Mouse (Mus musculus) CH12.LX (cell line): ENCODE measurements around the gene Sgsm1. TPM values are rescaled to one million over a fixed set of nuclear protein-coding genes. Genes with fewer than 3 reads are reported as not detected.

Source experiments
- DNase-seq: peaks from one replicate; pipeline ENCODE4 v3.0.0-alpha.2; 2013; ENCODE audit errors: extremely low read depth
- H3K27ac ChIP-seq: 2 replicates; pipeline ENCODE4 v1.5.1; 2012; ENCODE audit warnings: low read depth, mild to moderate bottlenecking, control low read depth, moderate library complexity; ENCODE audit not compliant: insufficient read depth
- H3K27me3 ChIP-seq: replicated peaks from 2 replicates; pipeline ENCODE3; 2012; ENCODE audit warnings: inconsistent platforms
- H3K36me3 ChIP-seq, 2 experiments: replicated peaks in 1 of 2; 2 replicates each; pipeline versions ENCODE3 to v1.6.1; 2012; ENCODE audit warnings: inconsistent platforms in 1 of 2, low read length in 1 of 2, mild to moderate bottlenecking in 1 of 2, mixed read lengths in 1 of 2, moderate library complexity in 1 of 2; ENCODE audit not compliant: control insufficient read depth in 1 of 2, insufficient read depth in 1 of 2
- H3K4me1 ChIP-seq, 2 experiments: 2 replicates each; pipeline ENCODE4 v1.6.1; 2012; ENCODE audit warnings: inconsistent platforms in 1 of 2, moderate library complexity in 1 of 2; ENCODE audit not compliant: insufficient read depth in 2 of 2, control insufficient read depth in 1 of 2
- H3K4me2 ChIP-seq: 2 replicates; pipeline ENCODE4 v1.6.1; 2012; ENCODE audit warnings: low read depth, mild to moderate bottlenecking, control low read depth; ENCODE audit not compliant: poor library complexity, insufficient read depth, severe bottlenecking
- H3K4me3 ChIP-seq, 3 experiments: fragments of 150-350 bp in 1 of 3; sonication (generic) in 1 of 3; replicated peaks in 1 of 3; 2 replicates each; pipeline versions ENCODE3 to v1.5.1; 2011 to 2012; ENCODE audit warnings: low read depth in 2 of 3, low read length in 2 of 3, mild to moderate bottlenecking in 2 of 3, moderate library complexity in 2 of 3, control low read depth in 1 of 3, improper control_type of control experiment in 1 of 3, inconsistent platforms in 1 of 3, mixed read lengths in 1 of 3; ENCODE audit not compliant: poor library complexity in 1 of 3
- H3K79me2 ChIP-seq: replicated peaks from 2 replicates; pipeline ENCODE4 v1.6.1; 2012; ENCODE audit warnings: mild to moderate bottlenecking, moderate library complexity; ENCODE audit not compliant: control insufficient read depth, poor library complexity, insufficient read depth, severe bottlenecking; ENCODE audit errors: extremely low read depth
- H3K9ac ChIP-seq: 2 replicates; pipeline ENCODE4 v1.6.1; 2012; ENCODE audit warnings: low read depth, mild to moderate bottlenecking, control low read depth, moderate library complexity; ENCODE audit not compliant: insufficient read depth
- H3K9me3 ChIP-seq: replicated peaks from 2 replicates; pipeline ENCODE3; 2012; ENCODE audit warnings: low read length, inconsistent platforms, mixed read lengths
- BHLHE40 ChIP-seq: IDR thresholded peaks from 2 replicates; pipeline ENCODE4 v1.6.1; 2011; ENCODE audit warnings: mild to moderate bottlenecking, low read depth, low read length, improper control_type of control experiment
- CHD1 ChIP-seq: IDR thresholded peaks from 2 replicates; pipeline ENCODE4 v1.6.1; 2012; ENCODE audit warnings: low read depth, low read length, improper control_type of control experiment, inconsistent platforms
- IRF4 ChIP-seq: IDR thresholded peaks from 2 replicates; pipeline ENCODE4 v1.6.1; 2014; ENCODE audit warnings: low read depth, mild to moderate bottlenecking, inconsistent platforms, low read length, improper control_type of control experiment
- JUND ChIP-seq: conservative IDR thresholded peaks from 2 replicates; pipeline ENCODE4 v1.6.1; 2011; ENCODE audit warnings: low read depth, low read length, improper control_type of control experiment
- MAFK ChIP-seq: IDR thresholded peaks from 2 replicates; pipeline ENCODE4 v1.6.1; 2011; ENCODE audit warnings: low read length, improper control_type of control experiment; ENCODE audit not compliant: insufficient replicate concordance
- MAZ ChIP-seq: IDR thresholded peaks from 2 replicates; pipeline ENCODE4 v1.6.1; 2012; ENCODE audit warnings: low read depth, mild to moderate bottlenecking, inconsistent platforms, low read length, improper control_type of control experiment, moderate library complexity
- MYC ChIP-seq: IDR thresholded peaks from 2 replicates; pipeline ENCODE4 v1.6.1; 2011; ENCODE audit warnings: low read depth, mild to moderate bottlenecking, improper control_type of control experiment, low read length
- NELFE ChIP-seq: IDR thresholded peaks from 2 replicates; pipeline ENCODE4 v1.6.1; 2011; ENCODE audit warnings: low read depth, low read length, improper control_type of control experiment
- NRF1 ChIP-seq: IDR thresholded peaks from 2 replicates; pipeline ENCODE4 v1.6.1; 2014; ENCODE audit warnings: low read depth, mild to moderate bottlenecking, inconsistent platforms, low read length, improper control_type of control experiment, moderate library complexity
- POLR2A ChIP-seq: IDR thresholded peaks from 2 replicates; pipeline ENCODE4 v1.6.1; 2011; ENCODE audit warnings: low read depth, mild to moderate bottlenecking, improper control_type of control experiment, low read length
- POLR2AphosphoS2 ChIP-seq: IDR thresholded peaks from 2 replicates; pipeline ENCODE4 v1.6.1; 2011; ENCODE audit warnings: low read depth, low read length, improper control_type of control experiment
- RAD21 ChIP-seq: IDR thresholded peaks from 2 replicates; pipeline ENCODE4 v1.6.1; 2011; ENCODE audit warnings: low read depth, mild to moderate bottlenecking, low read length, improper control_type of control experiment, moderate library complexity
- SMC3 ChIP-seq: IDR thresholded peaks from 2 replicates; pipeline ENCODE4 v1.6.1; 2011; ENCODE audit warnings: low read depth, low read length, improper control_type of control experiment
- TCF12 ChIP-seq: IDR thresholded peaks from 2 replicates; pipeline ENCODE4 v1.6.1; 2014; ENCODE audit warnings: low read depth, mild to moderate bottlenecking, inconsistent platforms, low read length, improper control_type of control experiment
- UBTF ChIP-seq: IDR thresholded peaks from 2 replicates; pipeline ENCODE4 v1.6.1; 2012; ENCODE audit warnings: low read depth, mild to moderate bottlenecking, inconsistent platforms, low read length, improper control_type of control experiment, moderate library complexity
- ZC3H11A ChIP-seq: IDR thresholded peaks from 2 replicates; pipeline ENCODE4 v1.6.1; 2012; ENCODE audit warnings: low read depth, mild to moderate bottlenecking, inconsistent platforms, low read length, improper control_type of control experiment
- ZKSCAN1 ChIP-seq: IDR thresholded peaks from 2 replicates; pipeline ENCODE4 v1.6.1; 2012; ENCODE audit warnings: low read depth, inconsistent platforms, low read length, improper control_type of control experiment, borderline replicate concordance
- ZMIZ1 ChIP-seq: IDR thresholded peaks from 2 replicates; pipeline ENCODE4 v1.6.1; 2012; ENCODE audit warnings: low read depth, mild to moderate bottlenecking, inconsistent platforms, low read length, improper control_type of control experiment
- dilution Hi-C: fragments of 300-500 bp; cut with MboI; formaldehyde crosslinking; loops from 2 replicates; pipeline ENCODE4 v1.14.3; 2020; ENCODE audit warnings: low sequenced_read_pairs; ENCODE audit not compliant: extremely low pct_unique_long_range_greater_than_20kb, extremely low pct_ligation_motif_present
- in situ Hi-C: fragments of 300-500 bp; cut with MboI; formaldehyde crosslinking; loops from 3 replicates; pipeline ENCODE4 v1.14.3; 2019; ENCODE audit warnings: low sequenced_read_pairs, low pct_ligation_motif_present, low pct_unique_long_range_greater_than_20kb, mixed read lengths
- polyA plus RNA-seq: library from polyadenylated mRNA; unstranded; fragments of >175 nt; gene quantifications from 2 replicates; pipeline ENCODE4 v1.2.1, GENCODE M21; 2012; ENCODE audit warnings: low read depth; ENCODE audit not compliant: insufficient read length
- total RNA-seq, 2 experiments: library from RNA; depleted of rRNA; stranded (reverse); fragments of 300-350 nt in 1 of 2; fragments of >200 nt in 1 of 2; gene quantifications; 2 replicates each; pipeline ENCODE4 v1.2.3; 2012 to 2014

The Sgsm1 gene
- total and polyA plus RNA-seq, 3 experiments: 0.08 TPM; not detected in 2

DNA sequence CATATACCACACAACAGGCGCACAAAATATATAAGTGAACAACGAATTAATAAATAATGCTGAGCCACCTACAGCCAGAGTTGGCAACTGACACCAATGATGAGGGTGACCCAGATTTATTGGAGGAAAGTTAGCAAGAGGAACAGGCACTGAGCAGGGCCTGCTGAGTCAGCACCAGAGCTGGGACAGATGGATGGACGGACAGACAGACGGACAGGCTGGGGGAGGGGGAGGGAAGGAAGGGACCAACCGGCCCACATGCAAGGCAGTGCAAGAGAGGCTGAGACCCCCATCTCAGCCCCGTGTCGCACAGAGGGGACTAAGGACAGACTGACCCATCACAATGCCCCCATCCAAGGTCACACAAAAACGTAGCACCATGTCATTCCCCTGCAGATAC, 96.5 kb downstream of the Sgsm1 start:
- no peak for DNase-seq
- dilution Hi-C loops (no loop called here), in situ Hi-C loops (no loop called here)
- Histone ChIP-seq H3K9me3 (no peaks in the 10 kb centered on the region), H3K4me3 (no peak overlapping the region), H3K27ac (no peak overlapping the region), H3K9ac (no peak overlapping the region), H3K4me2 (no peak overlapping the region), H3K79me2 (no peaks in the 10 kb centered on the region), H3K4me1 (no peaks in the 10 kb centered on the region), H3K27me3 (peaks cover 60% of the 10 kb centered on the region), H3K36me3 (no peaks in the 10 kb centered on the region)
- TF ChIP-seq POLR2AphosphoS2 (no peak), ZC3H11A (no peak), NRF1 (no peak), BHLHE40 (no peak), TCF12 (no peak), RAD21 (no peak), UBTF (no peak), MYC (no peak), NELFE (no peak), IRF4 (no peak), POLR2A (no peak), MAFK (no peak), JUND (no peak), SMC3 (no peak), CHD1 (no peak), ZKSCAN1 (no peak), ZMIZ1 (no peak)

GRCm38 (mm10) chr5:113212156-113212835, 98.3 kb downstream of the Sgsm1 start:
- no peak overlapping the region for H3K4me3 ChIP-seq
- in situ Hi-C loops (no loop called here), dilution Hi-C loops (no loop called here)
- H3K9ac ChIP-seq: no peak overlapping the region
- no peak for DNase-seq
- no peak overlapping the region for H3K4me2 ChIP-seq
- H3K4me1 ChIP-seq: no peaks in the 10 kb centered on the region
- no peaks in the 10 kb centered on the region for H3K79me2 ChIP-seq
- H3K9me3 ChIP-seq: no peaks in the 10 kb centered on the region
- no peak for TF ChIP-seq MAZ
- TF ChIP-seq, all 38 proteins: peak for 0
- Histone ChIP-seq H3K27ac (no peak overlapping the region), H3K36me3 (no peaks in the 10 kb centered on the region), H3K27me3 (peaks cover 76% of the 10 kb centered on the region)
